Mouse (Mus musculus) forebrain, embryonic 13.5 days (tissue): Measurements from ENCODE around the gene Lypd6. TPM values are rescaled to one million over a fixed set of nuclear protein-coding genes. Genes with fewer than 3 reads are reported as not detected.

Experiments used
- ATAC-seq: fragments of 200-750 bp; cut with Nextera tagmentation; 2 replicates; pipeline ENCODE4 v1.8.0; 2017
- H3K27ac ChIP-seq: fragments of 300-500 bp; sonication (generic); 2 replicates; pipeline ENCODE4 v1.5.1; 2015; ENCODE audit warnings: inconsistent platforms, mild to moderate bottlenecking, moderate library complexity
- H3K27me3 ChIP-seq: fragments of 300-500 bp; sonication (generic); 2 replicates; pipeline ENCODE4 v1.6.1; 2015; ENCODE audit warnings: mild to moderate bottlenecking, inconsistent platforms
- H3K36me3 ChIP-seq: fragments of 300-500 bp; sonication (generic); 2 replicates; pipeline ENCODE4 v1.6.1; 2015; ENCODE audit warnings: mild to moderate bottlenecking, inconsistent platforms; ENCODE audit not compliant: poor library complexity, severe bottlenecking
- H3K4me1 ChIP-seq: fragments of 300-500 bp; sonication (generic); 2 replicates; pipeline ENCODE4 v1.6.1; 2015; ENCODE audit warnings: inconsistent platforms
- H3K4me2 ChIP-seq: fragments of 300-500 bp; sonication (generic); 2 replicates; pipeline ENCODE4 v1.6.1; 2015; ENCODE audit warnings: inconsistent platforms, mild to moderate bottlenecking, moderate library complexity
- H3K4me3 ChIP-seq: fragments of 300-500 bp; sonication (generic); 2 replicates; pipeline ENCODE4 v1.5.1; 2015; ENCODE audit warnings: mild to moderate bottlenecking, inconsistent platforms
- H3K9ac ChIP-seq: fragments of 300-500 bp; sonication (generic); 2 replicates; pipeline ENCODE4 v1.6.1; 2015; ENCODE audit warnings: mild to moderate bottlenecking, inconsistent platforms
- H3K9me3 ChIP-seq: fragments of 300-500 bp; sonication (generic); replicated peaks from 2 replicates; pipeline ENCODE4 v1.6.1; 2016; ENCODE audit warnings: inconsistent platforms
- WGBS: fragments of 180-500 bp; shearing (Covaris S2); methylation state at CpG from one replicate; pipeline ENCODE4 v1.1.7; 2015; 5-methylcytosine and 5-hydroxymethylcytosine counted together
- polyA plus RNA-seq: library from polyadenylated mRNA; unstranded; fragments of >200 nt; fragmentation: Nextera tagmentation; extraction: Ambion mirVana; gene quantifications from 2 replicates; pipeline ENCODE4 v1.2.1, GENCODE M21; 2015

Lypd6 gene
- polyA plus RNA-seq, 1 experiment from 2014 or later, result 12.6 TPM

DNA sequence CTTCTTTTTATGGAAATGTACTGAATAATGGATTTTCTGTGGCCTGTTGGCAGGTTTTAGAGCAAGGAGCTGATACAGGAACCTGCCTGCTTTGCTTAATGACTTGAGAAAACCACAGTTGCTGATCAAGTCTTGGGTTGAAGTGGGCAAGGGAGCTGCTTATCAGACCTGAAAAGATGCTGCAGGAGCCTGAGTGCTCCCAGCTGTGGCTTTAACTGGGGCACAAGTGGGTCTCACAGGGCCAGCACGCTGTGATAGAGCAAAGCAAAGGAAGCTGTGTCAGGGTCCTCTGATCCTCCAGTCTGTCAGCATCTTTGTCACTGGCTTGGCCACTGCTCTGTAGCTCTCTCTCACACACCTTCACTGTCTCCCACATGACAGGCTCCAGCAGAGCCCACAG lies 45.4 kb downstream of the Lypd6 start:
- Histone ChIP-seq H3K4me3 (no peak overlapping the region), H3K9ac (no peak overlapping the region)

GRCm38 (mm10) chr2:50112427-50112826 lies 46.2 kb downstream of the Lypd6 start:
- Histone ChIP-seq H3K9me3 (no peaks in the 10 kb centered on the region), H3K27ac (no peak overlapping the region; the same call in 1 of the 2 replicates)
- no peak for ATAC-seq

More for the DNA sequence above, 45.4 kb downstream of the Lypd6 start:
- Histone ChIP-seq H3K4me2 (no peak overlapping the region), H3K36me3 (no peaks in the 10 kb centered on the region), H3K27ac (no peak overlapping the region), H3K4me1 (peaks cover 18% of the 10 kb centered on the region), H3K27me3 (no peaks in the 10 kb centered on the region), H3K9me3 (no peaks in the 10 kb centered on the region)
- ATAC-seq, result no peak
- 72% methylated on average over 1 of the region's 1 CpGs for WGBS

DNA sequence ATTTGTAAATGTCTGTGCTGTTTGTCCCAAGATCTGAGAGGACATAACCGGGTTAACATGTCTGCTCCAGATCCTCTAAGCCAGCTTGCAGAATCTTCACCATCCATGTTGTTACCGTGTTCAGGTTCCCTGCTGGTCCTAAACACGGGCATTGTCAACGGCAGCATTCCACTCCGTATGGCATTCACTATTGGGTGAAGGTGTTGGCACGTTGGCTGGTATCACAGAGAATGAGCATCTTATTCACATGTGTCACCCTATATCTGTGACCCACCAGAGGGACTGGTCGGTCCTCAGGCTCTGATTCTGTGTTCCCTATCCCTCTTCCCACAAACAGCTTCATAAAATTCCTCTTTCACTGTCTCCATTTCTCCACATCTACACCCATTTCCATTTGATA lies 52.9 kb downstream of the Lypd6 start:
- no peak overlapping the region for H3K27ac ChIP-seq
- 94% methylated on average over 7 of the region's 7 CpGs for WGBS
- H3K9ac ChIP-seq, result no peak overlapping the region
- ATAC-seq, result no peak
- no peaks in the 10 kb centered on the region for H3K36me3 ChIP-seq
- no peaks in the 10 kb centered on the region for H3K9me3 ChIP-seq
- H3K4me2 ChIP-seq, result no peak overlapping the region
- H3K4me3 ChIP-seq, result no peak overlapping the region
- H3K27me3 ChIP-seq, result no peaks in the 10 kb centered on the region
- no peaks in the 10 kb centered on the region for H3K4me1 ChIP-seq

More at GRCm38 (mm10) chr2:50112427-50112826, 46.2 kb downstream of the Lypd6 start:
- H3K36me3 ChIP-seq, result no peaks in the 10 kb centered on the region
- no peak overlapping the region for H3K9ac ChIP-seq
- no peaks in the 10 kb centered on the region for H3K27me3 ChIP-seq
- no peak overlapping the region for H3K4me3 ChIP-seq
- peaks cover 18% of the 10 kb centered on the region for H3K4me1 ChIP-seq
- no peak overlapping the region for H3K4me2 ChIP-seq
- WGBS, result 92% methylated on average over 5 of the region's 5 CpGs

DNA sequence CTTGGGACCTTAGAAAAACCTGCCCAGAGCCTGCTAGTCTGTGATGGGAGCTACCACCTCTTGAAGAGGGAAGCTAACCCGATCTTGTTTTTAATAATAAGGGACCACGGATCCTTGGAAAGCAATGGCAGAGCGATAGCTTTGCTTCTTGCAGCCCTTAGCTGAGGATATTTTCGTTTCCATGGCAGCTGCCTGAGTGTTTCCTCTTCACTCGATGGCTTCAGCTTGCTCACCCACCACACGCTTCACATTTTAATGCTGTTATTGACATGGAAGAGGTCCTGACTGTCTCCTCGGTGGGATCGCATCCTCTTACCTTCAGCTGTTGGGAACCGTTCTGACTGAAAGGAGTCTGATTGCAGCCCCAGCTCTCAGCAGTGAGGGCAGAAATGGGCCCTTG lies 54.6 kb downstream of the Lypd6 start:
- no peak for ATAC-seq
- Histone ChIP-seq H3K4me2 (no peak overlapping the region), H3K27ac (no peak overlapping the region), H3K9ac (no peak overlapping the region), H3K27me3 (no peaks in the 10 kb centered on the region), H3K4me1 (no peaks in the 10 kb centered on the region), H3K4me3 (no peak overlapping the region), H3K9me3 (no peaks in the 10 kb centered on the region), H3K36me3 (no peaks in the 10 kb centered on the region)
- 83% methylated on average over 9 of the region's 9 CpGs for WGBS

DNA sequence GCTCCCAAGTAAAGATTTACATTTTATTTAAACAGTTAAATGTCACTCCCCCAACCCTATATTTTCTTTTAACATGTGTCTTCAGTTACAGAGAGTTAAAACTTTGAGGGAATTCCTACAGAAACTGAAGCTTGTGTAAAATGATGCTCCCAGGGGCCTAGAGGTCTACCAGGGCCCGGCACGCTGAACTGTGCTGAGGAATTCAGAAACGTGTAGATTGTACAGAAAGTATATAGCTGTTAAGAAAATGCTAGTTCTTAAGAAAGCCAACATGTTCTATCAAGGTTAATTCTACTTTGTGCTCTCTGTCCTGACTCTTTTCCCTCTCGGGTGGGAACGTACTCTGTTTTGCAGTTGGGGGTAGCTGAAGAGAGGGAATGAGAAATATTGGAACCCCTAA lies 57.1 kb downstream of the Lypd6 start:
- Histone ChIP-seq H3K27ac (no peak overlapping the region), H3K4me1 (peaks cover 16% of the 10 kb centered on the region), H3K4me3 (no peak overlapping the region), H3K27me3 (no peaks in the 10 kb centered on the region), H3K9ac (no peak overlapping the region), H3K9me3 (no peaks in the 10 kb centered on the region), H3K36me3 (no peaks in the 10 kb centered on the region), H3K4me2 (no peak overlapping the region)
- 91% methylated on average over 5 of the region's 5 CpGs for WGBS
- ATAC-seq, result no peak

DNA sequence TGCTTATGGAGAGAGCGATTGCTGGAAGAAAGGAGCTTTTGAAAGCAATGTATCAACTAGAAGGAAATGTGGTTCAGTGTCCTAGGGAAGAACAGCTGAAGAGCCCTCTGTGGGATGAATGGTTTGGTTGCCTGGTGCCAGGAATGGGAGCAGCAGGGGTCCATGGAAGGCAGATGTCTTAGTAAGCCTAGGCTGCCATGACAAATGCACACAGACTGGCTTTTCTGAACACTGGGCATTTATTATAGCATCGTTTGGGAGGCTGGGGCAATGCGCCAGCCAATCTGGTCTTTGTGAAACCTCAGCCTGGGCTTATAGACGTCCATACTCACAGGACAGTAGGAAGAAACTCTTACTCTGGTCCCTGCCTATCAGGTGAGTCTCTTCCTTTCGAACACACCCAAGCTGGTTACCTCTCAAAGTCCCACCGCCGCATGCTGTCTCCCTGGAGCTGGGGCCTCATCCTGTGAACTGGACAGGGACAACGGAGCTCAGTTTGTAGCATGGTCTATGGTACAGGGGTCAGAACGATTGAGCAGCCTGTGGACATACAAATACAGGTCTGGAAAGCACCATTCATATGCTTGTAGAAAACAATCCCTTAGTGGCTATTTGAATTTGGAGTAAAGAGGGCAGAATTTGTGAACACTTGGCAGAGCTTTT lies 61.4 kb downstream of the Lypd6 start:
- ATAC-seq, result peak; percentile 59
- H3K9me3 ChIP-seq, result no peaks in the 10 kb centered on the region
- no peaks in the 10 kb centered on the region for H3K36me3 ChIP-seq
- H3K4me2 ChIP-seq, result no peak overlapping the region
- H3K27ac ChIP-seq, result peak overlapping the region; percentile 85
- no peak overlapping the region for H3K4me3 ChIP-seq
- peaks cover 29% of the 10 kb centered on the region for H3K4me1 ChIP-seq
- WGBS, result 73% methylated on average over 9 of the region's 9 CpGs
- no peak overlapping the region for H3K9ac ChIP-seq
- H3K27me3 ChIP-seq, result no peaks in the 10 kb centered on the region

GRCm38 (mm10) chr2:50128322-50129277 lies 62.4 kb downstream of the Lypd6 start:
- ATAC-seq, result peak; percentile 85
- no peaks in the 10 kb centered on the region for H3K27me3 ChIP-seq
- H3K27ac ChIP-seq, result peak overlapping the region; percentile 85
- H3K36me3 ChIP-seq, result no peaks in the 10 kb centered on the region
- peak overlapping the region; percentile 6 for H3K4me2 ChIP-seq
- no peaks in the 10 kb centered on the region for H3K9me3 ChIP-seq
- H3K9ac ChIP-seq, result peak overlapping the region; percentile 32
- 51% methylated on average over 12 of the region's 12 CpGs for WGBS
- H3K4me3 ChIP-seq, result no peak overlapping the region
- peaks cover 29% of the 10 kb centered on the region for H3K4me1 ChIP-seq

GRCm38 (mm10) chr2:50130674-50131073 lies 64.4 kb downstream of the Lypd6 start:
- Histone ChIP-seq H3K4me2 (no peak overlapping the region), H3K27me3 (no peaks in the 10 kb centered on the region), H3K9me3 (no peaks in the 10 kb centered on the region), H3K27ac (no peak overlapping the region), H3K4me3 (no peak overlapping the region), H3K4me1 (peaks cover 29% of the 10 kb centered on the region), H3K9ac (no peak overlapping the region), H3K36me3 (no peaks in the 10 kb centered on the region)
- no peak for ATAC-seq
- WGBS, result 93% methylated on average over 3 of the region's 3 CpGs

DNA sequence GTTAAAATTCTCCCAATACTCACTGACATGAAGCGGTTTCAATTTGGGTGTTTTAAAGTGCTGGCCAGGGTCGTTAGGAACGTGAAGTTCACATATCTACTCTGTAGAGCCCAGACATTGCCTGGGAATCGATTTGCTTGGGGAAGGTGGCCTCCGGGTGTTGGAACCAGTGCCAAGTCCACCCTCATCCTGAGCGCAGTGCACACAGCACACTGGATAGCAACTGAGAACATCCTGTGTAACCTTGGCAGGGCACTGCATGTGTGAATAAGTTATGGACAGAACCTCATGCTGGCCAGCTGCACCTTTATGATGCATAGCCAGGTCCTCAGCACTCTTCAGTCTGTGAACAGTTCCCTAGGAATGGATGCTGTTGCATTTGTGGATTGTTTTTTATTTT lies 77.4 kb downstream of the Lypd6 start:
- no peaks in the 10 kb centered on the region for H3K36me3 ChIP-seq
- no peak overlapping the region for H3K4me2 ChIP-seq
- no peak for ATAC-seq
- no peaks in the 10 kb centered on the region for H3K9me3 ChIP-seq
- H3K4me3 ChIP-seq, result no peak overlapping the region
- no peak overlapping the region for H3K9ac ChIP-seq
- H3K27ac ChIP-seq, result no peak overlapping the region
- 51% methylated on average over 6 of the region's 6 CpGs for WGBS
- H3K27me3 ChIP-seq, result no peaks in the 10 kb centered on the region
- peaks cover 7% of the 10 kb centered on the region; the same call in 1 of the 2 replicates for H3K4me1 ChIP-seq

GRCm38 (mm10) chr2:50147308-50147707 lies 81.1 kb downstream of the Lypd6 start:
- 88% methylated on average over 9 of the region's 9 CpGs for WGBS
- no peak overlapping the region for H3K4me2 ChIP-seq
- H3K27ac ChIP-seq, result no peak overlapping the region
- peaks cover 7% of the 10 kb centered on the region; the same call in 1 of the 2 replicates for H3K4me1 ChIP-seq
- H3K9me3 ChIP-seq, result no peaks in the 10 kb centered on the region
- no peak overlapping the region for H3K4me3 ChIP-seq
- no peaks in the 10 kb centered on the region for H3K27me3 ChIP-seq
- no peak for ATAC-seq
- no peak overlapping the region for H3K9ac ChIP-seq
- H3K36me3 ChIP-seq, result no peaks in the 10 kb centered on the region

DNA sequence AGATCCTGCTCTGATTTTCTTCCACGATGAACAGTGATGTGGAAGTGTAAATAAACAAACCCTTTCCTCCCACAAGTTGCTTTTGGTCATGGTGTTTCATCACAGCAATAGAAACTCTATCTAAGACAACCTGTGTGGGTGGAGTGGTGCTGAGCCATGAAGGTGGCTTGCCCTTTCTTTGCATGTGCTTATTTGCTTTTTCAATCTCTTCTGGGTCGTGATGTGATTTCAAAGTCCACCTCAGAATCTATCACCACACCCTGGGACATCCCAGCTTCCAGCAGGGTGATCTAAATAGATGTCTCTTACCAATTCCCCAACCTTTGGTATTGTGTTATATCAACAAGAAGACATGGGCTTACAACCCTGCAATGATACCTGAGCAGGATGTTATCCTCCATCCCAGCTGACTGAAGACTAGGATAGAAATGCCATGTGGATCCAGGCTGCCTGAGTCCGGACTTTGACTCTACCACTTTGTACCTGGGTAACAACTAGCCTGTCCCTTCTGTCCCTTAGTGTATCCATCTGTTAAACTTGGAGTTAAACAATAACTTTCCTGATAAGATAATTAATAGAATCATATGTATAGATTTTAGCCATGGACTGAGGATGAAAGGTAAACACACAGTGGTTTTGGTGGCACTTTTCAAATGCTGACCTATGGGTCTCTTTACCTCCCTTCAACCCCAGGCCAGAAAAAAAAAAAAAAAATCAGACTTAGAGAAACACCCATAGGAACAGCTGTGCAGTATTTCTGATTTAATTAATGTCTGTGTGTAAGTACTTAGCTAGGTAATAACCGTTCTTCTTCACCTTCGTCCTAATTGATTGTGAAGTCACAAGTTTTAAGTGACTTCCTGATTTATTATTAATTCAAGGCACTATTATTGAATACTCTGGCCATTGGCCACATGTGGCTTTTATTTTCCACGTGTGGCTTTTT lies 83.3 kb downstream of the Lypd6 start:
- Histone ChIP-seq H3K4me3 (no peak overlapping the region), H3K9ac (no peak overlapping the region), H3K36me3 (no peaks in the 10 kb centered on the region), H3K27ac (no peak overlapping the region), H3K4me1 (no peaks in the 10 kb centered on the region), H3K4me2 (no peak overlapping the region), H3K9me3 (no peaks in the 10 kb centered on the region), H3K27me3 (no peaks in the 10 kb centered on the region)
- no peak for ATAC-seq
- 78% methylated on average over 6 of the region's 6 CpGs for WGBS
